Mouse (Mus musculus) limb, embryonic 11.5 days (tissue): ENCODE results near the gene Gja5. TPM values are rescaled to one million over a fixed set of nuclear protein-coding genes. Genes with fewer than 3 reads are reported as not detected.

Source experiments
- ATAC-seq: fragments of 200-750 bp; cut with Nextera tagmentation; 2 replicates; pipeline ENCODE4 v1.8.0; 2017; ENCODE audit warnings: low read depth; ENCODE audit not compliant: insufficient number of reproducible peaks, low FRiP score, low TSS enrichment
- DNase-seq: peaks from one replicate; pipeline ENCODE4 v3.0.0-alpha.2; 2015; ENCODE audit warnings: low spot score
- H3K27ac ChIP-seq: fragments of 300-500 bp; sonication (generic); replicated peaks from 2 replicates; pipeline ENCODE4 v1.5.1; 2014; ENCODE audit warnings: low read depth, mild to moderate bottlenecking, low read length
- H3K27me3 ChIP-seq: fragments of 300-500 bp; sonication (generic); 2 replicates; pipeline ENCODE4 v1.6.1; 2014; ENCODE audit warnings: mild to moderate bottlenecking, low read length, mixed read lengths; ENCODE audit not compliant: control insufficient read depth, insufficient read depth
- H3K36me3 ChIP-seq: fragments of 300-500 bp; sonication (generic); 2 replicates; pipeline ENCODE4 v1.6.1; 2014; ENCODE audit warnings: mild to moderate bottlenecking, low read length, moderate library complexity, mixed read lengths; ENCODE audit not compliant: control insufficient read depth, insufficient read depth
- H3K4me1 ChIP-seq: fragments of 300-500 bp; sonication (generic); 2 replicates; pipeline ENCODE4 v1.6.1; 2014; ENCODE audit warnings: low read length, mixed read lengths; ENCODE audit not compliant: control insufficient read depth, insufficient read depth
- H3K4me2 ChIP-seq: fragments of 300-500 bp; sonication (generic); 2 replicates; pipeline ENCODE4 v1.6.1; 2014; ENCODE audit warnings: low read depth, mild to moderate bottlenecking, moderate library complexity; ENCODE audit not compliant: severe bottlenecking
- H3K4me3 ChIP-seq: fragments of 300-500 bp; sonication (generic); 2 replicates; pipeline ENCODE4 v1.5.1; 2014; ENCODE audit warnings: low read depth, low read length
- H3K9ac ChIP-seq: fragments of 300-500 bp; sonication (generic); 2 replicates; pipeline ENCODE4 v1.6.1; 2014; ENCODE audit warnings: mild to moderate bottlenecking, low read length
- H3K9me3 ChIP-seq: fragments of 300-500 bp; sonication (generic); 2 replicates; pipeline ENCODE4 v1.6.1; 2016; ENCODE audit warnings: low read length; ENCODE audit not compliant: control insufficient read depth
- WGBS: fragments of 180-500 bp; shearing (Covaris S2); extraction: QIAGEN DNeasy Blood & Tissue Kit; methylation state at CpG from one replicate; pipeline ENCODE4 v1.1.7; 2014; 5-methylcytosine and 5-hydroxymethylcytosine counted together
- polyA plus RNA-seq: library from polyadenylated mRNA; unstranded; fragments of >200 nt; fragmentation: Nextera tagmentation; extraction: Ambion mirVana; gene quantifications from 2 replicates; pipeline ENCODE4 v1.2.1, GENCODE M21; 2014

Gene Gja5
- polyA plus RNA-seq, 1 experiment from 2014 or later: 3.7 TPM

DNA sequence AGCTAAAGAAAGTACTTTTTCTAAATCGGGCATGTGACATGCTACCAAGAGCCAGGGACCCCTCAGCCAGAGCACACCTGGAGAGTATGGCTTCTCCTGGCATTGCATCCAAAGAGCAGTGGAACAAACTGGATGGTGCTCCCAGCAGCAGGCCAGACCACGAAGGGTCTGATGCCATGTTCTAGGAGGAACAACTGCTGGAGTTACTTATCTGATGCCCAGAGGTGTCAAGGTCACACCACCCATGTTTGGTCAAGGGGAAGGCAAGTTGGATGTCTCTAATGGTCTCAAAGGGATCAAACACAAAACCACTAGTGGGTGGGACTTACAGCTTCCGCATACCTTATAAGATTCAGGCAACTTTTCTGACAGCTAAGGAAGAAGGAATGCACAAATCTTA, 74.5 kb downstream of the Gja5 start:
- ATAC-seq (no peak), DNase-seq (no peak)
- Histone ChIP-seq H3K27me3 (no peaks in the 10 kb centered on the region), H3K4me2 (no peak overlapping the region), H3K9ac (no peak overlapping the region), H3K4me1 (no peaks in the 10 kb centered on the region), H3K36me3 (no peaks in the 10 kb centered on the region), H3K9me3 (no peaks in the 10 kb centered on the region), H3K27ac (no peak overlapping the region), H3K4me3 (no peak overlapping the region)
- WGBS: 82% methylated on average over 3 of the region's 3 CpGs

DNA sequence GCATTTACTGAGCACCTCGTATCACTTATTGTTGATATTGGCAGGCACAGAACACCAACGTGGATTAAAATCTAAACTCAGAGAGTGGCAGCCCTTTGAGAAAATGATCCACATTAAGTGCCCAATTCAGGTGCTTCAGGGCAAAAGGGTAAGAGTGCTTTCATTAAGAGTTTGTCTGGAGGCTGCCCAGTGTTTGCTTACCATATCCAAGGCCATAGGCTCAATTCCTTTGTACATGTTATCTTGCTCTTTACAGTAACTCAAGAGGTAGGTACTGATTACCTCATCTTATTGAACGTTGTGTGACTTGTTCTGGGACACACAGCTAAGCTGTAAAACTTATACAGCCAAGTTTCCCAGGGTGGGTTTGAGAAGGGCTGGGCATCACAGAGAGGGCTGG, 77.3 kb downstream of the Gja5 start:
- H3K36me3 ChIP-seq: no peaks in the 10 kb centered on the region
- no peaks in the 10 kb centered on the region for H3K4me1 ChIP-seq
- 86% methylated on average over 3 of the region's 3 CpGs for WGBS
- no peak overlapping the region for H3K9ac ChIP-seq
- no peak overlapping the region for H3K4me2 ChIP-seq
- no peaks in the 10 kb centered on the region for H3K9me3 ChIP-seq
- ATAC-seq: no peak
- H3K4me3 ChIP-seq: no peak overlapping the region
- DNase-seq: no peak
- H3K27me3 ChIP-seq: no peaks in the 10 kb centered on the region
- no peak overlapping the region for H3K27ac ChIP-seq

- no peak overlapping the region for H3K27ac ChIP-seq
- no peaks in the 10 kb centered on the region for H3K36me3 ChIP-seq
- H3K4me2 ChIP-seq: no peak overlapping the region
- H3K4me3 ChIP-seq: no peak overlapping the region
- H3K9me3 ChIP-seq: no peaks in the 10 kb centered on the region
- no peaks in the 10 kb centered on the region for H3K27me3 ChIP-seq
- 90% methylated on average over 2 of the region's 2 CpGs for WGBS
- H3K4me1 ChIP-seq: no peaks in the 10 kb centered on the region
- ATAC-seq (no peak), DNase-seq (no peak)
- H3K9ac ChIP-seq: no peak overlapping the region
These were observed 78.2 kb downstream of the Gja5 start for GRCm38 (mm10) chr3:96982666-96983065.

DNA sequence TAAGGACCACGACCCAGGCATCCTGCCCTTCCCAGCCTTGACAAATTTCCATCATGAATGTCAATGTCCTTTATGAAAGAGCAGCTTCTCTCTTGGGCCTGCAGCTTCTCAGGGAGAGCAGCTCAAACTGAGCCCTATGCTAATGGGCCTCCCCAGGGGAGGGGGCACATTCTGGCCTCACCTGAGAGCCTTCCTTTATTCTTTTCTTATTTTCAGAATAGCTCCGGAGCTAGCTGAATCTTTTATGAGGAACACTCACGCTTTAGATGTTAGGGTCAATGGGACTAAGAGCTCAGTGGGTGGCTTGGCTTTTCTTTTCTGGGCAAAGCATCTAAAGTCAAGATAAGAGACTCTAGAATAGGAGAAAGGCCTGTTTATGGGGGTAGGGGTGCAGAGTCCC, 88.0 kb downstream of the Gja5 start:
- Histone ChIP-seq H3K27me3 (no peaks in the 10 kb centered on the region), H3K4me1 (peaks cover 1% of the 10 kb centered on the region; the same call in 1 of the 2 replicates), H3K4me2 (no peak overlapping the region), H3K36me3 (no peaks in the 10 kb centered on the region), H3K9ac (no peak overlapping the region), H3K9me3 (no peaks in the 10 kb centered on the region), H3K4me3 (no peak overlapping the region), H3K27ac (no peak overlapping the region)
- WGBS: 32% methylated on average over 3 of the region's 3 CpGs
- ATAC-seq (no peak), DNase-seq (no peak)

GRCm38 (mm10) chr3:96997770-96998169, 93.3 kb downstream of the Gja5 start:
- H3K27ac ChIP-seq: no peak overlapping the region

GRCm38 (mm10) chr3:97003111-97003510, 98.6 kb downstream of the Gja5 start:
- WGBS: 93% methylated on average over 10 of the region's 10 CpGs
- Histone ChIP-seq H3K27ac (no peak overlapping the region), H3K4me1 (peaks cover 2% of the 10 kb centered on the region; the same call in 1 of the 2 replicates), H3K27me3 (no peaks in the 10 kb centered on the region), H3K4me2 (no peak overlapping the region), H3K4me3 (no peak overlapping the region), H3K9me3 (no peaks in the 10 kb centered on the region), H3K36me3 (no peaks in the 10 kb centered on the region), H3K9ac (no peak overlapping the region)
- DNase-seq (no peak), ATAC-seq (no peak)

More at GRCm38 (mm10) chr3:96997770-96998169, 93.3 kb downstream of the Gja5 start:
- Histone ChIP-seq H3K4me2 (no peak overlapping the region), H3K9me3 (no peaks in the 10 kb centered on the region), H3K36me3 (no peaks in the 10 kb centered on the region), H3K4me1 (peaks cover 9% of the 10 kb centered on the region), H3K9ac (no peak overlapping the region), H3K4me3 (no peak overlapping the region), H3K27me3 (no peaks in the 10 kb centered on the region)
- DNase-seq (peak; percentile 37), ATAC-seq (no peak)
- WGBS: 19% methylated on average over 6 of the region's 6 CpGs

DNA sequence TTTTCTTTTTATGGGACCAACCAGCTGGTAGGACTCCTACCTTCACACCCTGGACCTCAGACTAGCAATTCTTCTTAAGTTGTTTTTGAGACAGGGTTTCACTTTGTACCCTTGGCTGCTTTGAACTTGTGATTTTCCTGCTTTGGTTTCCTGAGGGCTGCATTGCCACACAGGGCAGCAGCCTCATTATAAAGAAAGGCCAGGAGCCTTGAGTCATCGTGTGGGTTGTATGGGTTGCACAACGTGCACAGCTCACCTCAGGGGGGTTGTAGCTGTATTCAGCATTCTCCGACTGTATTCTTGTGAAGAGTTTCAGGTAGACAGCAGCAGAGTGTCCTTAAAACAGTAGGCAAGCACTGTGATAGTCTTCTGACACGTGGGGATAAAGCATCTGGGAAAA, 100.0 kb downstream of the Gja5 start:
- Histone ChIP-seq H3K9ac (no peak overlapping the region), H3K4me2 (no peak overlapping the region), H3K36me3 (no peaks in the 10 kb centered on the region), H3K4me3 (no peak overlapping the region), H3K9me3 (no peaks in the 10 kb centered on the region), H3K27ac (no peak overlapping the region), H3K4me1 (no peaks in the 10 kb centered on the region), H3K27me3 (no peaks in the 10 kb centered on the region)
- ATAC-seq (no peak), DNase-seq (no peak)
- 78% methylated on average over 4 of the region's 4 CpGs for WGBS

- H3K4me3 ChIP-seq: no peak overlapping the region
- DNase-seq: no peak
- no peaks in the 10 kb centered on the region for H3K9me3 ChIP-seq
- H3K4me2 ChIP-seq: no peak overlapping the region
- ATAC-seq: no peak
- 70% methylated on average over 3 of the region's 3 CpGs for WGBS
- no peaks in the 10 kb centered on the region for H3K4me1 ChIP-seq
- H3K27me3 ChIP-seq: no peaks in the 10 kb centered on the region
- no peak overlapping the region for H3K27ac ChIP-seq
- H3K9ac ChIP-seq: no peak overlapping the region
- no peaks in the 10 kb centered on the region for H3K36me3 ChIP-seq
These were observed 102.5 kb downstream of the Gja5 start for GRCm38 (mm10) chr3:97007010-97007448.

- H3K27ac ChIP-seq: no peak overlapping the region
- H3K4me3 ChIP-seq: no peak overlapping the region
- H3K9ac ChIP-seq: no peak overlapping the region
- H3K4me2 ChIP-seq: no peak overlapping the region
- WGBS: 56% methylated on average over 5 of the region's 5 CpGs
- DNase-seq: no peak
- no peaks in the 10 kb centered on the region for H3K36me3 ChIP-seq
- no peaks in the 10 kb centered on the region for H3K27me3 ChIP-seq
- no peaks in the 10 kb centered on the region for H3K9me3 ChIP-seq
- ATAC-seq: no peak
- no peaks in the 10 kb centered on the region for H3K4me1 ChIP-seq
These were observed 120.7 kb downstream of the Gja5 start for GRCm38 (mm10) chr3:97025226-97025625.
